Mouse (Mus musculus): ENCODE measurements around the gene Gm45140.

The Gm45140 gene

GRCm38 (mm10) chr6:87796251-87796880 lies 39.2 kb downstream of the Gm45140 start:
- no peak for DNase-seq

GRCm38 (mm10) chr6:87795385-87796150 lies 40.0 kb downstream of the Gm45140 start:
- no peak for DNase-seq

GRCm38 (mm10) chr6:87793821-87794510 lies 41.6 kb downstream of the Gm45140 start:
- DNase-seq: no peak

GRCm38 (mm10) chr6:87791826-87792225 lies 43.8 kb downstream of the Gm45140 start:
- DNase-seq: no peak

- DNase-seq: peak; percentile 37 to 42
Observed at GRCm38 (mm10) chr6:87790779-87791480, 44.7 kb downstream of the Gm45140 start.

GRCm38 (mm10) chr6:87789791-87790190 lies 45.8 kb downstream of the Gm45140 start:
- no peak for DNase-seq

- peak in 1 of 2 experiments; percentile 17 for DNase-seq
Observed at GRCm38 (mm10) chr6:87788896-87789587, 46.6 kb downstream of the Gm45140 start.

GRCm38 (mm10) chr6:87788266-87788895 lies 47.2 kb downstream of the Gm45140 start:
- no peak for DNase-seq

GRCm38 (mm10) chr6:87787108-87787890 lies 48.3 kb downstream of the Gm45140 start:
- DNase-seq: no peak

GRCm38 (mm10) chr6:87786621-87787020 lies 49.0 kb downstream of the Gm45140 start:
- no peak for DNase-seq

- DNase-seq: no peak
Observed at GRCm38 (mm10) chr6:87784033-87784432, 51.6 kb downstream of the Gm45140 start.

- DNase-seq: no peak
Observed at GRCm38 (mm10) chr6:87780546-87781301, 54.9 kb downstream of the Gm45140 start.

GRCm38 (mm10) chr6:87779174-87780165 lies 56.1 kb downstream of the Gm45140 start:
- DNase-seq: peak in 1 of 2 experiments; percentile 25

GRCm38 (mm10) chr6:87778294-87779173 lies 57.1 kb downstream of the Gm45140 start:
- no peak for DNase-seq

- no peak for DNase-seq
Observed at GRCm38 (mm10) chr6:87777842-87778241, 57.8 kb downstream of the Gm45140 start, which contains the start of gene Gp9. TSS of gene Gp9 (plus strand) at chr6:87778072.

- DNase-seq: no peak
Observed at GRCm38 (mm10) chr6:87776663-87777062, 58.9 kb downstream of the Gm45140 start.

GRCm38 (mm10) chr6:87775588-87776245 lies 59.9 kb downstream of the Gm45140 start:
- no peak for DNase-seq

Data from B cell, adult 2 months (primary cell).